Mouse (Mus musculus) liver, embryonic 14.5 days (tissue): Measurements from ENCODE around the gene Trp53tg5.

Source experiments
- CTCF ChIP-seq: IDR thresholded peaks from 2 replicates; pipeline ENCODE4 v1.5.1; 2016; ENCODE audit warnings: antibody characterized with exemption, low read depth, control low read depth
- EP300 ChIP-seq: IDR thresholded peaks from 2 replicates; pipeline ENCODE4 v1.6.1; 2016; ENCODE audit warnings: antibody characterized with exemption, low read depth

DNA sequence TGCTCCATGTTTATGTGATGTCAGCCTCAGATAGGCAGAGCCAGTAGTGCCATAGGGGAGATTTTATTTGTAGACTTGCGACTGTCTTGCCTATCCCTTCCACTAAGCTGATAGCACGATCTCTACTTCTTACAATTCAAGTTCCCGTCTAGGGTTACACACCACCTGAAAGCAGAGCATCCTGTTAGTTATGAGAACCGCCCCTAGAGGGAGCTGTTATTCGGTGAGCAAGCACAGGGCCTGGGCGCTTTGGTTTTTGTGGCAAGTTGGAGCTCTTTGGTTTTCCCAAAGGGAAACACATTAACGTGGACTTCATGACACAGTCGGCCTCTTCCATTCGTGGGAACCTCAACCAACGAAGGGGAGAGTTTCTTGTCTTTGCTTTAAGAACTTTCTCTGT, 3.3 kb downstream of the Trp53tg5 start:
- TF ChIP-seq CTCF (peak; percentile 73), EP300 (no peak)
